Mouse (Mus musculus): ENCODE results near the gene A430089I19Rik. TPM values are rescaled to one million over a fixed set of nuclear protein-coding genes. Genes with fewer than 3 reads are reported as not detected.
"Not testable (repeated sequence)": the region's sequence is repeated elsewhere in the genome, so short reads cannot be mapped to it uniquely, and the experiment has no call there.

Gene A430089I19Rik
- not detected for total RNA-seq (2022)

DNA sequence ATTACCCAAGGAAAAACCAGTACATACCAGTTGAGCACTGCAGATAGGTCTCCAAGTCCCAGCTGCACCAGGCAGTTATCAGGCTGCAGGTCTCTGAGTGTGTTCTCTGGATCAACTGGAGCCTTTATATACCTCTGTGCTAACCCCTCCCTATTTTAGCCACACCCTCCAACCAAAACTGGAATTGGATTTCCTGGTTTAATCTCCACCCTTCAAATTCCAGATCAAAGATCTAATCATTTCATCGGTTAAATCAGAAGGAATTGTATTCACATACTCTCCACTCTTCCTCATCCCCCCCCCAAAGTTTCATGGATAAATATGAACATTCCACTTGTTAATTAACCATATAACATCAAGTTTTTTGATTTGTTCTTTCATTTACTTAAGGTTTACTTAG, at the start of gene A430089I19Rik:
Gene A430089I19Rik, minus strand, starts transcription at position 101 of the 400 bp plus-strand sequence.
- not testable (repeated sequence) for DNase-seq (ENCODE audit: low spot score in 2 of 2)

DNA sequence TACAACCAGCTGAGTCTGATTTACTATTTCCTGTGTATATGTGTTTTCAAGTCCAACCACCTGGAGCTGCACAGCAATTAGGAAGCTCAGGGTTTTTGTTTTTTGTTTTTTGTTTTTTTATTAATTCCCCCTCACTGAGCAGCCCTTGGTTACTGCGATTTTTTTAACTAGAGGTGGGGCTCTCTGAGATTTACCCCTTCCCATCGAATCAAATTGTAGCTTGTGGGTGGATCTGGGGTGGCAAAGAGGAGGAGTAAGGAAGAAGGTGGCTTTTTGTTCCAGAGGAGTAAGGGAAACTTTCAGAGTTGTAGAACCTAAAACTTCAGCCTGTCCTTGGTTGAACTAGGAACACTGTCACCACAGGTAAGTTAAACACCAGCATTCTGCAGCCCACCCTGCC, 32.9 kb upstream of the A430089I19Rik start, which contains the start of gene AA792892:
Gene AA792892, plus strand, starts transcription at position 301 of the 400 bp plus-strand sequence.
- DNase-seq (ENCODE audit: low spot score in 2 of 2) = not testable (repeated sequence)

GRCm38 (mm10) chr5:94314135-94314534, 7.5 kb upstream of the A430089I19Rik start, which contains the start of gene Gm6502:
TSS of gene Gm6502 (plus strand) at chr5:94314435.
- not testable (repeated sequence) for DNase-seq (ENCODE audit: low spot score in 2 of 2)

Other genes with a start within 250 kb of the A430089I19Rik start
- not detected for gene BC061212, start 236.3 kb downstream of the A430089I19Rik start, total RNA-seq (2022)
- not detected for gene Gm6351, start 230.4 kb downstream of the A430089I19Rik start, total RNA-seq (2022)
- gene Gm3106, start 88.8 kb downstream of the A430089I19Rik start, total RNA-seq (2022) = not detected
- gene Gm6502, start 7.6 kb upstream of the A430089I19Rik start, total RNA-seq (2022) = not detected
- gene AA792892, start 33.0 kb upstream of the A430089I19Rik start, total RNA-seq (2022) = not detected
- gene Gm7682, start 139.0 kb upstream of the A430089I19Rik start, total RNA-seq (2022) = not detected
- not detected for gene Gm3139, start 219.5 kb upstream of the A430089I19Rik start, total RNA-seq (2022)